Mouse (Mus musculus) embryo, embryonic 9.5 days (tissue): ENCODE results near the gene Pcnx3.

Experiments used
- DNase-seq: peaks from one replicate; pipeline ENCODE4 v3.0.0-alpha.2; 2017; ENCODE audit errors: extremely low spot score

Gene Pcnx3

GRCm38 (mm10) chr19:5641021-5641420 is 47.7 kb downstream of the Pcnx3 start:
- DNase-seq = no peak

GRCm38 (mm10) chr19:5640339-5640738 is 48.4 kb downstream of the Pcnx3 start:
- no peak for DNase-seq

DNA sequence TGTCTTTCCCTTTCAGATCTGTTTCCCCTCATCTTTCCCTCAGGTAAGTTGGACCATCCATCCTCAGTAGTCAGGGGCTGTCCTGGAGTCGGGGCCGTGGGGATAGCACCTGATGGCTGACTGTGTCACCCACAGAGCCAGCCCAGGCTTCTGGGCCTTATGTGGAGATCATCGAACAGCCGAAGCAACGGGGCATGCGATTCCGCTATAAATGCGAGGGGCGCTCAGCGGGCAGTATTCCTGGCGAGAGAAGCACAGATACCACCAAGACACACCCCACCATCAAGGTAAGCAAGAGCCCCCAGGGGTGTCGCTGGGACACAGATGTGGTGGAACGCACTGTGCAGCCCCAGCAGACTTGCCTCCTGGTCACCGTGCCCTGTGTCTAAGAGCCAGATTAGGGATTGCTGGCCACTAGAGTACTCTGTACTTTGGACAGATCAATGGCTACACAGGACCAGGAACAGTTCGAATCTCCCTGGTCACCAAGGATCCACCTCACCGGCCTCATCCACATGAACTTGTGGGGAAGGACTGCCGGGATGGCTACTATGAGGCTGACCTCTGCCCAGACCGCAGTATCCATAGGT is 50.2 kb downstream of the Pcnx3 start:
- no peak for DNase-seq

DNA sequence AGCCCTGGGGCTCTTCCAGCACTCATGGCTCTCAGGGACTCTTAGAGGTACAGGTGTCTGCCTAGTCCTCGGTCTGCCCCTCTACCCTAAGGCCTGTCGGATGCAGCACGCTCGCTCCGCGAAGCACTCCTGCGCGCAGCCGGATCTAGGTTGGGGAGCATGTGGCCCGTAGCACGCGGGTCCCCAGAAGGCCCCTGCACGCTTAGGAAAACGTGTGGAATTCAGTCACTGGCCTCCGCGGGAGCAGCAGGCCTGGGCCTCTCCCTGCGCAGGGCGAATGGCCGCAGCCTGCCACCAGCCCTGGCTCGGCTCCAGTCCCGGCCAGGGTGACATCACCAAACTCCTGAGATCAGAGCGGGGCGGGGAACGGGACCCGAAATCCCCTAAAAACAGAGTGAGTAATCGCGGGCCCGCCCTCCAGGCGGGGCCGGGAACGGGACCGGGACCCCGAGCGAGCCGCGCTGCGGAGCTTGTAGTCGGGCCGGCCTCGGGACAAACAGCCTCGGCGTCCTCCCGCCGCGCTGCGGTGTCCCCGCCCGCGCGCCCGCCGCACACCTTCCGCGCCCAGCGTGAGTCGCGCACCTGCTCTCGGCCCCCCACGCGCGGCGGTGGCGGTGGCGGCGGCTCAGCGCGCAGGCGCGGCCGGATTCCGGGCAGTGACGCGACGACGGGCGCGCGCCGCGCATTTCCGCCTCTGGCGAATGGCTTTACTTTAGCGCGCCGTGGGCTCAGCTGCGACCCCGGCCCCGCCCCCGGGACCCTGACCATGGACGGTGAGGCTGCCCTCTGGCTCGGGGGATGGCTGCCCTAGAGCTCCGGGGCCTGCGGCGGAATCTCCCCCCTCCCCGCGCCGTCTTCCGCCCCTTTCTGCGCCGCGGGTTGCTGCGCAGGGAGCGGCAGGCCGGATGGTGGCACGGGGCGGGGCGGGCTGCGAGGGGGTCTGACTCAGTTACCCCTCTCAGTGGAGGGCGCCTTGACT is 51.4 kb downstream of the Pcnx3 start, which contains the start of gene Rela:
Gene Rela (plus strand): TSS at position 415 of the 979 bp plus-strand sequence.
- DNase-seq = peak; percentile 86

DNA sequence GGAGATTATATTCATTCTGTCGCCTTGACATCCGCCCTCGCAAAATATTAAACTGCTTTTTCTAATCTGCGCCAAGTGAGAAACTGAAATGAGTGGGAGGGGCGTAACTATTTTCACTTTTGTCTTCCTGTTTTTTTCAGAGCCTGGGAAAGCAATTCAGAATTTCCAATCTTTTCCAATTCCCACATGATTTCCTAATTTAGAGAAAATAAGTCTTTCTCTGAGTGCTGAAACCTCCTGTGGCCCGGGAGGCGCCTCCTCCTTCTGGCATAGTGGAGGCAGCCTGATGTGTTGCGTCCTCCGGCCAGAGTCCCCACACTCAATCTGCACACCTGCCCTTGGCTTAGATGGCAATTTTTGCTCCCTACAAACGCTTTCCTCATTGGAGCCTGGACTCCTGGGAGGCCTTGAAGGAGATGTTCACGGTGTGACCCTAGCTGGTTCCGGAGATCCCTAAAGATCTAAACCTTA is 52.1 kb downstream of the Pcnx3 start:
- DNase-seq = no peak

- DNase-seq = no peak
Measured at GRCm38 (mm10) chr19:5636036-5636570, 52.6 kb downstream of the Pcnx3 start.

GRCm38 (mm10) chr19:5632120-5632519 is 56.6 kb downstream of the Pcnx3 start:
- no peak for DNase-seq

- no peak for DNase-seq
Measured at GRCm38 (mm10) chr19:5629907-5630306, 58.8 kb downstream of the Pcnx3 start.

GRCm38 (mm10) chr19:5625311-5625710 is 63.4 kb downstream of the Pcnx3 start:
- no peak for DNase-seq

DNA sequence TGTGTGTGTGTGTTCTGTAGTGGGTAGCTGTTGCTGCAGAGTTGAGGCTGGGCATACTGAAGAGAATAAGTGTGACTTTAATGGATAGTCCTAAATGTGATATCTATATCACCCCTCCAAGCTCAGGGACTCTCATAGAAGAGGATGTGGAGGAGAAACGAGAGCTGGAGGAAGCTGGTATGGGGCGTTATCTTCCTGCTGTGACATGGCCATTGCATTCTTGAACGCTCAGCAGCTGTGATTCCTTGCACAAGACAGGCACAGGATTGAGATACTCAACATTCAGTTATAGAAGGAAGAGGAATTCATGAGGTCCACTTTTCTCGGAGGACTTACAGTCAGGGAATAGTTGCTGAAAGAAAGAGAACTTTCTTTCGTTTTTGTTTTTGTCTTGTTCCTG is 66.8 kb downstream of the Pcnx3 start:
- no peak for DNase-seq

GRCm38 (mm10) chr19:5620007-5620406 is 68.7 kb downstream of the Pcnx3 start:
- DNase-seq = no peak

- DNase-seq = no peak
Measured at GRCm38 (mm10) chr19:5614953-5615352, 73.8 kb downstream of the Pcnx3 start.
